Mouse (Mus musculus): ENCODE measurements around the gene Frmd8.
"Not testable (repeated sequence)": the region's sequence is repeated elsewhere in the genome, so short reads cannot be mapped to it uniquely, and the experiment has no call there.

GRCm38 (mm10) chr19:5814048-5814447 is 61.0 kb downstream of the Frmd8 start:
- not testable (repeated sequence) for TF ChIP-seq CTCF (IDR thresholded peaks at IDR 0.05; ENCODE audit: control insufficient read depth, insufficient read depth, insufficient replicate concordance, low read depth, low read length); POLR2A (IDR thresholded peaks at IDR 0.05; ENCODE audit: control insufficient read depth, low read depth, low read length)

Data from testis, adult 2 months (tissue).